Mouse (Mus musculus) Patski (cell line): Measurements from ENCODE around the gene Olfr1364. TPM values are rescaled to one million over a fixed set of nuclear protein-coding genes. Genes with fewer than 3 reads are reported as not detected.

Source experiments
- ATAC-seq: fragments of 100-300 bp; one replicate; pipeline ENCODE4 v1.8.0; 2021
- CTCF ChIA-PET: fragments of 350-600 bp; sonication (Branson Sonifier 250); formaldehyde crosslinking; loops from one replicate; lab custom pipeline; 2022; ENCODE audit warnings: inconsistent platforms; lab: Charles Lee
- POLR2A ChIA-PET: fragments of 350-600 bp; sonication (Branson Sonifier 250); formaldehyde crosslinking; loops from one replicate; lab custom pipeline; 2022; ENCODE audit warnings: antibody characterized with exemption, inconsistent platforms; lab: Charles Lee
- DNase-seq: peaks from one replicate; pipeline ENCODE4 v3.0.0-alpha.2; 2011; ENCODE audit warnings: low read depth, low spot score
- H3K27me3 ChIP-seq: fragments of 371-371 bp; one replicate; pipeline ENCODE4 v1.5.1; 2021
- CTCF ChIP-seq: fragments of 100-300 bp; IDR thresholded peaks from one replicate; pipeline ENCODE4 v1.5.1; 2021
- in situ Hi-C: fragments of 300-500 bp; cut with MboI; formaldehyde crosslinking; loops from 3 replicates; pipeline ENCODE4 v1.11.1; 2018; ENCODE audit warnings: low pct_unique_long_range_greater_than_20kb, mixed read lengths
- polyA plus RNA-seq: library from polyadenylated mRNA; unstranded; gene quantifications from one replicate; pipeline ENCODE4 v1.2.3, GENCODE M21; 2021

Olfr1364 gene
- not detected for polyA plus RNA-seq

DNA sequence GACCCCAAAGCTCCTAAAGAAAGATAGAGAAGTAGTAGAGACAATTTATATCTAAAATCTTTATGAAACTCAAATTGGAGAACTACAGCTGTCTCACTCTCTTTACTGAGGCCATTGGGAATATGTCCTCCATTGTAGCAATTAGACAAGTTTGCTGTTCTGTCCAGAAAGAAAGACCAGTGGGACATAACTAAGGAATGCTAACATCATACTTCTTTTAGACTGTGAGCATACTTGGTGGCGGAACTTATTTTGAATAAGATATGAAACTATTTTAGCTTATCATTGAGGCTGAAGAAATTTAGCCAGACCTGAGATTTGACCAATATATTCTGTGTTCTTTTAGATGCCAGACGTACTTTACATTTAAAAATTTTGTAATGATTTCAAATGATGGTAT is at the start of gene Olfr1364:
Gene Olfr1364, minus strand, starts transcription at position 101 of the 400 bp plus-strand sequence.
- H3K27me3 ChIP-seq: peaks cover 14% of the 10 kb centered on the region
- in situ Hi-C loops: no loop called here
- CTCF ChIA-PET: no interaction called here
- POLR2A ChIA-PET: no interaction called here
- no peak for ATAC-seq
- TF ChIP-seq CTCF: no peak
- DNase-seq: no peak

DNA sequence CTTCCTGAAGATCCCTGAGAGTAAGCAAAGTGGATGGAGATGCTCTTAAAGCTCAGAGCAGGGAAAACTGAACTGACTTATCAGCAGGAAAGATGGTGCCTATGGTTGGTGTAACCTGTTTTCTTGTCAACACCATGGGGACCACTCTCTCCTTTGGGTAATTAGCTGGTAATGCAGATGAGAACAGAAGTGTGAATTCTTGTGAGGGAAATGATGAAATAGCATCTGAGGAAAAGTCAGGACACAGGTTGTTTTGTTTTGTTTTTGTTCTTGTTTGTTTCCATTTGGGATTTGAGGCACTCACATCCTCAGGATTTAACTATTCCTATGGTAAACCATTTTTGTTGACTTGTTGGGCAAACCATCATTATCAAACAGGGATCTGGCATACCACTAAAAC is 32.4 kb upstream of the Olfr1364 start, which contains the start of gene Olfr1362:
Gene Olfr1362, minus strand, starts transcription at position 101 of the 400 bp plus-strand sequence.
- peaks cover 8% of the 10 kb centered on the region for H3K27me3 ChIP-seq
- in situ Hi-C loops: no loop called here
- CTCF ChIA-PET: no interaction called here
- POLR2A ChIA-PET: no interaction called here
- ATAC-seq (no peak), DNase-seq (no peak)
- no peak for TF ChIP-seq CTCF

DNA sequence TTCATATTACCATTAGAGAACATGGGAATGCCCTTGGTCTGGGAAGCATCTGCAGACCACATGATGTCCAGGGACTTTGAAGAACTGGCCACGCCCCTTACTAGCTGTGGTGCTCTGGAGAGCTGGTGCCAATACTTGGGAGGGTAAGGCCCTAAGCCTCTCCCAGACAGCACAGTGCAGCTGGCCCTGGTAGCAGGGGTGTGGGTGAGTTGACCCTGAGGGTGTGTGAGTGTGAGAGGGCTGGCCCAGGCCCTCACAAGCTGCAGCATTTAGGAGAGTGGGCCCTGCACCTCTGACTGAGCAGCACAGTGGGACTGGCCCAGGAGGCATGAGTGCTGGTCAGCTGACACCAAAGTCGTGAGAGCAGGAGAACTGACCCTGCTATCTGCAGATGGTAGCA is 10.1 kb upstream of the Olfr1364 start:
- DNase-seq (no peak), ATAC-seq (no peak)
- ChIA-PET CTCF (no interaction called here), POLR2A (no interaction called here)
- in situ Hi-C loops: no loop called here
- peaks cover 4% of the 10 kb centered on the region for H3K27me3 ChIP-seq
- no peak for TF ChIP-seq CTCF

DNA sequence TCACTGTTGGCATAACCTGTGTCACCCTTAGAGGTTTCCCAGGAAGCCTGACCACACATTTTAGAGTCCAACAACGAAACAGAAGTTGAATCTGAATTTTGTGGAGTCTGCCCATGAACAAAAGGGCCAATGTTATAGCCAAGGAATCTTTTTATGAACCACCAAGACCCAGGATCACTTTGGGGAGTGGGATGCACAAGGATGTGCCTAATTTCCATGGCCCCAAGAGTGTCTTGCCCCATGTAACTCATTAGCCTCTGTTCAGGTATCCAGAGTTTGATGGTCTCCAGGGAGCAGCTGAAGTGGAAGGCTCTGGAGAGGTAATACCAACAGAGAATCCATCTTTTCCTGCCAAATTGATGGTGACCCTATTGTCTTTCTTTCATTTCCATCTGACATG is 21.8 kb downstream of the Olfr1364 start, which contains the start of gene Olfr1535:
Gene Olfr1535, minus strand, starts transcription at position 101 of the 400 bp plus-strand sequence.
- in situ Hi-C loops: no loop called here
- no peak for TF ChIP-seq CTCF
- ChIA-PET POLR2A (no interaction called here), CTCF (no interaction called here)
- DNase-seq (no peak), ATAC-seq (no peak)
- peaks cover 8% of the 10 kb centered on the region for H3K27me3 ChIP-seq

DNA sequence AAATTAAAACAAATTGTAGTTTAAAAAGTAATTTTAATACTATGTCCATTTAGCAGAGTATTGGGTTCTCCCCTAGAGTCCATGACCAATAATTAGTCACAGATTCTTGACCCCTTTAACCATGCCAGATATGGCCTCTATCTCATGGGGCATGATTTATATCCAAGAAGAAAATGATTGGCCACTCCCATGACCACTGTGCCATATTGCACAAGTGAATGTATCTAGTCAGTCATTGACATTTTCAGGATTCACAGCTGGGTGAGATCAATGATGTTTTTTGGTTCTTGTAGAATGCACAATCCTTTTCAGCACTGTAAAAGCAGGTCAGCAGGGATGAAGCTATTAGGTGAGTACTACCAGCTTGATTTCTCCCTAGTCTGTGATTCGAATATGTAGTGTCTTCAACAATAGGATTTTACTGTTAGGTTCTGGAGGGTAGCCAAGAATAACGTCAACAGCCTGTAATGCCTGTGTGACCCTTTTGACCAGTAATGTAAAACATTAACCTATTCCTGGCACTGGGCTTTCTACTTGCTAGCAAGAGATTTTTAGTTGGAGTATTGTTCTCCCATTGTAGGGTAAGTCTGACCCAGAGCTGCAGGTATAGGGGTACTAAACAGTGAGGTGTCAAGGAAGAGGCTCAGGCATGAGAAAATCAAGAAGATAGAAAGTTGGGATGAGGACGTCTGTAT is 31.0 kb downstream of the Olfr1364 start:
- ATAC-seq (no peak), DNase-seq (no peak)
- H3K27me3 ChIP-seq: peaks cover 7% of the 10 kb centered on the region
- POLR2A ChIA-PET: no interaction called here
- no peak for TF ChIP-seq CTCF
- CTCF ChIA-PET: no interaction called here
- in situ Hi-C loops: no loop called here

DNA sequence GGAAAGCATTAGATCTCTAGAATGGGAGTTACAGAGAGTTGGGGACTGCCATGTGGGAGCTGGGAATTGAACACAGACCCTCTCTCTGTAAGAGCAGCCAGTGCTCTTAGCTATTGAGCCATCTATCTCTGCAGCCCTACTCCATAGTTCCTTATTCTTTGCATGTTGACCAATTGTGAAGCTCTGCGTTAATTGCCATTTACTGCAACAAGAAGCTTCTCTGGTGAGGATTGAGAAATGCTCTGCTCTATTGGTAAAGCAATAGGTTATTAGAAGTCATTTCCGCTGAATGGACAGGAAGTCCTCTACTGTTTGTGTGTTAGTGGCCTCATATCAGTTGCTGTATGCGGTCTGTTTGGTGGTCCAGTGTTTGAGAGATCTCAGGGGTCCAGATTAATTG is 32.1 kb downstream of the Olfr1364 start:
- POLR2A ChIA-PET: no interaction called here
- in situ Hi-C loops: no loop called here
- CTCF ChIA-PET: no interaction called here
- TF ChIP-seq CTCF: no peak
- DNase-seq (no peak), ATAC-seq (no peak)
- peaks cover 7% of the 10 kb centered on the region for H3K27me3 ChIP-seq

DNA sequence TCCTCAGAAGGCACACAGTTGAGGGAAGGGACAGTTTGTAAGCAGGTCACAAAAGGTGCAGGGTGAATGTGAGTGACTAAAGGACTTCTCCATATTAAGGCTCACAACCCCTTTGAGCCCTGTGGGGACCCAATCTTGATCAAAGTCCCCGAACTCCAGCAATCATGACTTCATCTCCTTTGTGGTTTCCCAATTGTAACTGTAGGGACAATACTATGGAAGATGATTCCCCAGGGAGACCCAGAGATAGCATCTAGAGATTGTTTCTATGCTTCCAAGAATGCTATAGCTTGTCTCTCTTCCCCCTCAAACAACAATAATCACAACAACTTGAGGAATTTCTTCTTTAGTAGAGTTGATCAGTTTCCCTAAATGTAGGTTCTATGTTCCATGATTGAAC is 38.9 kb downstream of the Olfr1364 start, which contains the start of gene Olfr1366:
Gene Olfr1366, minus strand, starts transcription at position 101 of the 400 bp plus-strand sequence.
- in situ Hi-C loops: no loop called here
- peaks cover 26% of the 10 kb centered on the region for H3K27me3 ChIP-seq
- ChIA-PET POLR2A (no interaction called here), CTCF (no interaction called here)
- TF ChIP-seq CTCF: no peak
- ATAC-seq (no peak), DNase-seq (no peak)

DNA sequence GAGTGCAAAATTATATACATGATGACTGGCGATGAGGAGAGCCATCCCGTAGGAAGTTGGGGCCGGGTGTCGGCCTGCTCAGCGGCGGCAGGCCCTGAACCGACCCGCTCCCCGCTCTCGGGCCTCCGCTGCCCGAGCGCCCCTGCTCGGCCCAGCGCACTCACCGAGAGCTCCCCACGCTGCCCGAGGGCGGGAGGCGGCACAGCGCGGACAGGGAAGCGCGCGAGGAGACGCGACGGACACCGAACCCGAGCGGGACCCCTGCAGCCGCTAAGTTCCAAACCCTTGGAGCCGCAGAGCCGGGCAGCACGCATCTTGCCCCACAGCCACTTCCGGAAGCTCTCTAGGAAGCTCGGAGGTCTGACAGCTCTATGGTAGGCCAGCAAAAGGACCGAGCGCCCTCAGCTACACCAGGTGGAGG is 50.8 kb downstream of the Olfr1364 start, which contains the start of gene Zkscan8:
Gene Zkscan8, minus strand, starts transcription at position 340 of the 421 bp plus-strand sequence.
- ATAC-seq (peak; percentile 100), DNase-seq (peak; percentile 66)
- ChIA-PET POLR2A (no interaction called here), CTCF (interaction anchor here (1.3 kb wide), 1 partner anchor 9 kb away, joined by 6 read pairs; no protein-coding TSS in a partner anchor)
- in situ Hi-C loops: no loop called here
- TF ChIP-seq CTCF: no peak
- peaks cover 6% of the 10 kb centered on the region for H3K27me3 ChIP-seq

DNA sequence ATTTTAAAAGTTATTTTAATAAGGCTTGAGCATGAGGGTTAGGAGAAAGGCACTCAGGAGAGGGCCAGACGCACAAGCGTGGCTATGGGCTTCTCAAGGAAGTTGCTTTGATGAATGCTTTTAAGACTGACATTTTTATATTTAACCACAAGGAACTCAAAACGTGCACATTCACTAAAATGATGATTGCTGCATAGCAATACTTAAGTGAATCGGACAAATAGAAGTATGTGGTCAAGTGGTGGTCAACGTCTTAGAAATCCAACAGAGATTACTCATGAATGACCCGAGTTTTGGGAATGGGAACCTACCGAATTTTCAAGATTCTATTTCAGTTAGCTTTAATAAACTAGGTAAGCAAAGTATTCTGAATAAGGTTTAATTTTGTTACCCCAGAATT is 51.4 kb downstream of the Olfr1364 start:
- in situ Hi-C loops: no loop called here
- ChIA-PET POLR2A (no interaction called here), CTCF (no interaction called here)
- no peak for TF ChIP-seq CTCF
- no peak for ATAC-seq
- no peak for DNase-seq
- H3K27me3 ChIP-seq: peaks cover 6% of the 10 kb centered on the region

Other genes with a start within 250 kb of the Olfr1364 start
- gene Olfr1367, start 234.8 kb downstream of the Olfr1364 start, polyA plus RNA-seq: not detected
- gene Zscan12, start 218.9 kb downstream of the Olfr1364 start, polyA plus RNA-seq: 10.4 TPM
- 54.0 TPM for gene Zkscan3, start 179.0 kb downstream of the Olfr1364 start, polyA plus RNA-seq
- 0.17 TPM for gene Pgbd1, start 140.7 kb downstream of the Olfr1364 start, polyA plus RNA-seq
- gene Zscan26, start 128.0 kb downstream of the Olfr1364 start, polyA plus RNA-seq: 25.5 TPM
- gene Nkapl, start 113.2 kb downstream of the Olfr1364 start, polyA plus RNA-seq: 0.42 TPM
- 2.5 TPM for gene Zkscan4, start 102.9 kb downstream of the Olfr1364 start, polyA plus RNA-seq
- not detected for gene Gm10065, start 102.3 kb downstream of the Olfr1364 start, polyA plus RNA-seq
- 34.4 TPM for gene AK157302, start 86.5 kb downstream of the Olfr1364 start, polyA plus RNA-seq
- 416 TPM for gene Gm11273, start 80.3 kb downstream of the Olfr1364 start, polyA plus RNA-seq
- 12.5 TPM for gene Zkscan8, start 50.6 kb downstream of the Olfr1364 start, polyA plus RNA-seq
- gene Olfr1366, start 39.0 kb downstream of the Olfr1364 start, polyA plus RNA-seq: 0.01 TPM
- 0.09 TPM for gene Olfr1535, start 21.9 kb downstream of the Olfr1364 start, polyA plus RNA-seq
- gene Olfr1362, start 32.3 kb upstream of the Olfr1364 start, polyA plus RNA-seq: not detected
- not detected for gene Olfr11, start 60.8 kb upstream of the Olfr1364 start, polyA plus RNA-seq
- not detected for gene Olfr1361, start 81.6 kb upstream of the Olfr1364 start, polyA plus RNA-seq
- not detected for gene Olfr1360, start 95.6 kb upstream of the Olfr1364 start, polyA plus RNA-seq
- not detected for gene Olfr1359, start 116.4 kb upstream of the Olfr1364 start, polyA plus RNA-seq
- 1.1 TPM for gene Hist1h2bl, start 134.4 kb upstream of the Olfr1364 start, polyA plus RNA-seq
- not detected for gene Hist1h2ai, start 134.7 kb upstream of the Olfr1364 start, polyA plus RNA-seq
- 4.9 TPM for gene Hist1h3h, start 135.9 kb upstream of the Olfr1364 start, polyA plus RNA-seq
- gene Hist1h2bm, start 140.3 kb upstream of the Olfr1364 start, polyA plus RNA-seq: not detected
- 1.2 TPM for gene Hist1h4j, start 153.3 kb upstream of the Olfr1364 start, polyA plus RNA-seq
- 6.5 TPM for gene Hist1h4k, start 168.7 kb upstream of the Olfr1364 start, polyA plus RNA-seq
- not detected for gene Hist1h2ak, start 172.1 kb upstream of the Olfr1364 start, polyA plus RNA-seq
- gene Hist1h2bn, start 172.4 kb upstream of the Olfr1364 start, polyA plus RNA-seq: 4.9 TPM
- 1.4 TPM for gene Hist1h1b, start 198.9 kb upstream of the Olfr1364 start, polyA plus RNA-seq
- 1.6 TPM for gene Hist1h3i, start 201.6 kb upstream of the Olfr1364 start, polyA plus RNA-seq
- gene Hist1h2an, start 205.5 kb upstream of the Olfr1364 start, polyA plus RNA-seq: 4.5 TPM
- gene Hist1h2bp, start 205.7 kb upstream of the Olfr1364 start, polyA plus RNA-seq: 0.45 TPM
- 35.6 TPM for gene Hist1h2bq, start 228.4 kb upstream of the Olfr1364 start, polyA plus RNA-seq
- gene Hist1h2ao, start 228.7 kb upstream of the Olfr1364 start, polyA plus RNA-seq: not detected
- 1.0 TPM for gene Hist1h4m, start 230.0 kb upstream of the Olfr1364 start, polyA plus RNA-seq